Mouse (Mus musculus) CH12.LX (cell line): ENCODE measurements at regions not wholly inside any gene's neighbourhood (a gene's known extent, or its start where the extent isn't known, plus 50 kb on each side); places are given as distances from the start of the nearest gene placed in this dataset.

Source experiments
- DNase-seq: peaks from one replicate; pipeline ENCODE4 v3.0.0-alpha.2; 2013; ENCODE audit errors: extremely low read depth
- H3K27ac ChIP-seq: 2 replicates; pipeline ENCODE4 v1.5.1; 2012; ENCODE audit warnings: low read depth, mild to moderate bottlenecking, control low read depth, moderate library complexity; ENCODE audit not compliant: insufficient read depth
- H3K27me3 ChIP-seq: replicated peaks from 2 replicates; pipeline ENCODE3; 2012; ENCODE audit warnings: inconsistent platforms
- H3K36me3 ChIP-seq, 2 experiments: replicated peaks in 1 of 2; 2 replicates each; pipeline versions ENCODE3 to v1.6.1; 2012; ENCODE audit warnings: inconsistent platforms in 1 of 2, low read length in 1 of 2, mild to moderate bottlenecking in 1 of 2, mixed read lengths in 1 of 2, moderate library complexity in 1 of 2; ENCODE audit not compliant: control insufficient read depth in 1 of 2, insufficient read depth in 1 of 2
- H3K4me1 ChIP-seq, 2 experiments: 2 replicates each; pipeline ENCODE4 v1.6.1; 2012; ENCODE audit warnings: inconsistent platforms in 1 of 2, moderate library complexity in 1 of 2; ENCODE audit not compliant: insufficient read depth in 2 of 2, control insufficient read depth in 1 of 2
- H3K4me2 ChIP-seq: 2 replicates; pipeline ENCODE4 v1.6.1; 2012; ENCODE audit warnings: low read depth, mild to moderate bottlenecking, control low read depth; ENCODE audit not compliant: poor library complexity, insufficient read depth, severe bottlenecking
- H3K4me3 ChIP-seq, 3 experiments: fragments of 150-350 bp in 1 of 3; sonication (generic) in 1 of 3; replicated peaks in 1 of 3; 2 replicates each; pipeline versions ENCODE3 to v1.5.1; 2011 to 2012; ENCODE audit warnings: low read depth in 2 of 3, low read length in 2 of 3, mild to moderate bottlenecking in 2 of 3, moderate library complexity in 2 of 3, control low read depth in 1 of 3, improper control_type of control experiment in 1 of 3, inconsistent platforms in 1 of 3, mixed read lengths in 1 of 3; ENCODE audit not compliant: poor library complexity in 1 of 3
- H3K79me2 ChIP-seq: replicated peaks from 2 replicates; pipeline ENCODE4 v1.6.1; 2012; ENCODE audit warnings: mild to moderate bottlenecking, moderate library complexity; ENCODE audit not compliant: control insufficient read depth, poor library complexity, insufficient read depth, severe bottlenecking; ENCODE audit errors: extremely low read depth
- H3K9ac ChIP-seq: 2 replicates; pipeline ENCODE4 v1.6.1; 2012; ENCODE audit warnings: low read depth, mild to moderate bottlenecking, control low read depth, moderate library complexity; ENCODE audit not compliant: insufficient read depth
- H3K9me3 ChIP-seq: replicated peaks from 2 replicates; pipeline ENCODE3; 2012; ENCODE audit warnings: low read length, inconsistent platforms, mixed read lengths
- BHLHE40 ChIP-seq: IDR thresholded peaks from 2 replicates; pipeline ENCODE4 v1.6.1; 2011; ENCODE audit warnings: mild to moderate bottlenecking, low read depth, low read length, improper control_type of control experiment
- CHD1 ChIP-seq: IDR thresholded peaks from 2 replicates; pipeline ENCODE4 v1.6.1; 2012; ENCODE audit warnings: low read depth, low read length, improper control_type of control experiment, inconsistent platforms
- CHD2 ChIP-seq: IDR thresholded peaks from 2 replicates; pipeline ENCODE4 v1.6.1; 2011; ENCODE audit warnings: low read length, improper control_type of control experiment
- E2F4 ChIP-seq: IDR thresholded peaks from 2 replicates; pipeline ENCODE4 v1.6.1; 2011; ENCODE audit warnings: low read depth, low read length, improper control_type of control experiment; ENCODE audit not compliant: insufficient replicate concordance
- ELF1 ChIP-seq: IDR thresholded peaks from 2 replicates; pipeline ENCODE4 v1.6.1; 2014; ENCODE audit warnings: low read depth, mild to moderate bottlenecking, inconsistent platforms, low read length, improper control_type of control experiment
- EP300 ChIP-seq: IDR thresholded peaks from 2 replicates; pipeline ENCODE4 v1.6.1; 2011; ENCODE audit warnings: low read length, improper control_type of control experiment
- GABPA ChIP-seq: IDR thresholded peaks from 2 replicates; pipeline ENCODE4 v1.6.1; 2012; ENCODE audit warnings: low read depth, low read length, improper control_type of control experiment, inconsistent platforms; ENCODE audit not compliant: insufficient replicate concordance
- HCFC1 ChIP-seq: IDR thresholded peaks from 2 replicates; pipeline ENCODE4 v1.6.1; 2012; ENCODE audit warnings: low read depth, mild to moderate bottlenecking, inconsistent platforms, low read length, improper control_type of control experiment
- JUN ChIP-seq: IDR thresholded peaks from 2 replicates; pipeline ENCODE4 v1.6.1; 2011; ENCODE audit warnings: low read depth, mild to moderate bottlenecking, low read length, improper control_type of control experiment, moderate library complexity; ENCODE audit not compliant: insufficient read depth
- JUND ChIP-seq: conservative IDR thresholded peaks from 2 replicates; pipeline ENCODE4 v1.6.1; 2011; ENCODE audit warnings: low read depth, low read length, improper control_type of control experiment
- MAZ ChIP-seq: IDR thresholded peaks from 2 replicates; pipeline ENCODE4 v1.6.1; 2012; ENCODE audit warnings: low read depth, mild to moderate bottlenecking, inconsistent platforms, low read length, improper control_type of control experiment, moderate library complexity
- MXI1 ChIP-seq: IDR thresholded peaks from 2 replicates; pipeline ENCODE4 v1.6.1; 2011; ENCODE audit warnings: mild to moderate bottlenecking, low read depth, low read length, improper control_type of control experiment
- NELFE ChIP-seq: IDR thresholded peaks from 2 replicates; pipeline ENCODE4 v1.6.1; 2011; ENCODE audit warnings: low read depth, low read length, improper control_type of control experiment
- PAX5 ChIP-seq: IDR thresholded peaks from 2 replicates; pipeline ENCODE4 v1.6.1; 2012; ENCODE audit warnings: low read length, inconsistent platforms, mixed read lengths
- POLR2AphosphoS2 ChIP-seq: IDR thresholded peaks from 2 replicates; pipeline ENCODE4 v1.6.1; 2011; ENCODE audit warnings: low read depth, low read length, improper control_type of control experiment
- RAD21 ChIP-seq: IDR thresholded peaks from 2 replicates; pipeline ENCODE4 v1.6.1; 2011; ENCODE audit warnings: low read depth, mild to moderate bottlenecking, low read length, improper control_type of control experiment, moderate library complexity
- SIN3A ChIP-seq: IDR thresholded peaks from 2 replicates; pipeline ENCODE4 v1.6.1; 2012; ENCODE audit warnings: low read length, improper control_type of control experiment, inconsistent platforms
- TBP ChIP-seq: conservative IDR thresholded peaks from 2 replicates; pipeline ENCODE4 v1.6.1; 2011; ENCODE audit warnings: low read depth, low read length, improper control_type of control experiment
- UBTF ChIP-seq: IDR thresholded peaks from 2 replicates; pipeline ENCODE4 v1.6.1; 2012; ENCODE audit warnings: low read depth, mild to moderate bottlenecking, inconsistent platforms, low read length, improper control_type of control experiment, moderate library complexity
- ZKSCAN1 ChIP-seq: IDR thresholded peaks from 2 replicates; pipeline ENCODE4 v1.6.1; 2012; ENCODE audit warnings: low read depth, inconsistent platforms, low read length, improper control_type of control experiment, borderline replicate concordance
- ZNF384 ChIP-seq: IDR thresholded peaks from 2 replicates; pipeline ENCODE4 v1.6.1; 2012; ENCODE audit warnings: low read depth, low read length, improper control_type of control experiment, inconsistent platforms
- dilution Hi-C: fragments of 300-500 bp; cut with MboI; formaldehyde crosslinking; loops from 2 replicates; pipeline ENCODE4 v1.14.3; 2020; ENCODE audit warnings: low sequenced_read_pairs; ENCODE audit not compliant: extremely low pct_unique_long_range_greater_than_20kb, extremely low pct_ligation_motif_present
- in situ Hi-C: fragments of 300-500 bp; cut with MboI; formaldehyde crosslinking; loops from 3 replicates; pipeline ENCODE4 v1.14.3; 2019; ENCODE audit warnings: low sequenced_read_pairs, low pct_ligation_motif_present, low pct_unique_long_range_greater_than_20kb, mixed read lengths

DNA sequence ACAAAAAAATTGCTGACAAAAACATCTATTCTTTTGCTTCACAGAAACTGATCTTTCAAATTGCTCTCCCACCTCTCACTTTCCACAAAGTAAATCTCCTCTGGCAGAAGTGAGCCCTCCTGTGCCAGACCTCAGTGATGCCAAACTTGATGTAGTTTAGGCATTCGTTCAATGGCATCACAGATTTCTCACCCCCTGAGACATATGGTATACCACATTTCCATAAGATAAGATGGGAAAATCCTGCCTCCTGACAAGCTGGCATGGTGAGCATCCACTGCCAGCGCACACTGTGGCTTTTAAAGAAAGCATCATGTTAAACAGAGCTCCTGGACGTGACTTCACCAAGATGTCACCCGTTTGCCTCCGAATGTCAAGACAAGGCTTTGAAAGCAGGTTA lies 2257.2 kb upstream of the Gm7489 start:
- TF ChIP-seq POLR2AphosphoS2 (no peak), EP300 (no peak), MAZ (no peak), UBTF (no peak), SIN3A (no peak), CHD1 (no peak), RAD21 (no peak), GABPA (no peak), MXI1 (no peak), ZKSCAN1 (no peak), CHD2 (no peak), E2F4 (no peak), PAX5 (no peak), BHLHE40 (no peak), JUN (no peak), NELFE (no peak), TBP (no peak), JUND (no peak), ZNF384 (no peak), ELF1 (no peak)
- H3K9me3 ChIP-seq, result no peaks in the 10 kb centered on the region
- H3K79me2 ChIP-seq, result no peaks in the 10 kb centered on the region
- no peaks in the 10 kb centered on the region for H3K36me3 ChIP-seq
- no peaks in the 10 kb centered on the region for H3K27me3 ChIP-seq
- no peak overlapping the region for H3K9ac ChIP-seq
- no peak overlapping the region for H3K4me3 ChIP-seq
- peaks cover 3 to 8% of the 10 kb centered on the region in 2 experiments; a peak in 3 of 4 replicates for H3K4me1 ChIP-seq
- in situ Hi-C loops, result no loop called here
- no peak overlapping the region for H3K27ac ChIP-seq
- dilution Hi-C loops, result no loop called here
- no peak for DNase-seq
- H3K4me2 ChIP-seq, result no peak overlapping the region

DNA sequence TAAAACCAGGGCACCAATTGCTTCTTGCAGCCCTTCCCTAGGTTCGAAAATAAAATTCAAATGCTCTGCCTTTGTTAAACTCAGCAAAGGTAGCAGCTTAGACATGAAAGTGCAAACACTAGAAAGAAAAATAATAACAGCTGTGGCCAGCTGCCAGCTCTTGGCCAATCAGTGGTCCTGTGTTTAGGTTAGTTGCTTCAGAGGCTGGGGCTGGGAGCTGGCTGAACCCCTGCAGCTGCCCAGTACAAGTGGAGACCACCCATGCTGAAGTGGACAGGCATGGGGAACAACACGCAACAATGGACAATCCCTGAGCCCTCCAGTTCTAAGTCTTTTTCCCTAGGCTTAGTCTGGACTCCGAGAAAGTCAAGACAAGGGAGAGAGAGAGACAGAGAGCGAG lies 2256.2 kb upstream of the Gm7489 start:
- no peaks in the 10 kb centered on the region for H3K79me2 ChIP-seq
- peaks cover 3 to 8% of the 10 kb centered on the region in 2 experiments; a peak in 3 of 4 replicates for H3K4me1 ChIP-seq
- in situ Hi-C loops (no loop called here), dilution Hi-C loops (no loop called here)
- no peaks in the 10 kb centered on the region for H3K27me3 ChIP-seq
- peak overlapping the region; percentile 23 for H3K9ac ChIP-seq
- H3K4me2 ChIP-seq, result peak overlapping the region; percentile 95
- TF ChIP-seq POLR2AphosphoS2 (no peak), JUND (no peak), HCFC1 (no peak)
- TF ChIP-seq, all 38 proteins: peak for 0
- no peak overlapping the region for H3K27ac ChIP-seq
- peak overlapping the region in 1 of 3 experiments; percentile 36 for H3K4me3 ChIP-seq
- H3K9me3 ChIP-seq, result no peaks in the 10 kb centered on the region
- no peaks in the 10 kb centered on the region for H3K36me3 ChIP-seq
- DNase-seq, result no peak
